Mouse (Mus musculus) liver, adult 2 months (tissue): ENCODE measurements at regions not wholly inside any gene's neighbourhood (a gene's known extent, or its start where the extent isn't known, plus 50 kb on each side); places are given as distances from the start of the nearest gene placed in this dataset.

Experiments used
- CTCF ChIP-seq: fragments of 200-500 bp; IDR thresholded peaks from 2 replicates; pipeline ENCODE4 v1.5.1; 2011; ENCODE audit warnings: low read depth, low read length, control low read depth
- POLR2A ChIP-seq: fragments of 200-500 bp; IDR thresholded peaks from 2 replicates; pipeline ENCODE4 v1.6.1; 2011; ENCODE audit warnings: low read length, control low read depth; ENCODE audit not compliant: insufficient read depth; ENCODE audit errors: extremely low read depth

- no peak for TF ChIP-seq CTCF
- no peak for TF ChIP-seq POLR2A
Observed at GRCm38 (mm10) chr3:82207321-82207720, 61.7 kb upstream of the Gucy1a1 start.
